Mouse (Mus musculus): Measurements from ENCODE around the gene Iqsec1.

DNA sequence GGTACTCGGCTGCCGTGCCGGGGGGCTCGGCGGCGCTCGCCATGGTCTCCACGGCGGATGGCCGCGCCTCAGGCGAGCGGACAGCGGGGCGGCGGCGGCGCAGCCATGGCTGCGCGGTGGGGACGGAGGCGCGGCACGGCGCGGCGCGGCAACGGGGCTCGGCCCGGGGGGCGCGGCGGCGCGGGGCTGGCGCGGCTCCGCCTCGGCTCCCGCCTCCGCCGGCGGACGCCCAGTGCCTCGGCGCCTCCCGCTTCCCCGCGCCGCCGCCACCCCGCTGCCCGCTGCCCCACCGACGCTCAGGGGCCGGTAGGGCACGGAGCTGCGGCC is 223 bp downstream of the Iqsec1 start:
- TF ChIP-seq CTCF (IDR thresholded peaks at IDR 0.05; ENCODE audit: low read depth) (no peak), EP300 (IDR thresholded peaks at IDR 0.05; ENCODE audit: low read depth) (no peak)

Measured in heart, postnatal 0 days (tissue).